Mouse (Mus musculus) cerebellum, adult 2 months (tissue): Measurements from ENCODE around the gene Nbeal2.

Source experiments
- CTCF ChIP-seq: fragments of 200-500 bp; IDR thresholded peaks from 2 replicates; pipeline ENCODE4 v1.5.1; 2011; ENCODE audit warnings: low read depth, mild to moderate bottlenecking, control low read depth, low read length, moderate library complexity, borderline replicate concordance; ENCODE audit not compliant: insufficient read depth
- POLR2A ChIP-seq: fragments of 200-500 bp; IDR thresholded peaks from 2 replicates; pipeline ENCODE4 v1.6.1; 2011; ENCODE audit warnings: low read length, control low read depth, borderline replicate concordance; ENCODE audit not compliant: insufficient read depth

DNA sequence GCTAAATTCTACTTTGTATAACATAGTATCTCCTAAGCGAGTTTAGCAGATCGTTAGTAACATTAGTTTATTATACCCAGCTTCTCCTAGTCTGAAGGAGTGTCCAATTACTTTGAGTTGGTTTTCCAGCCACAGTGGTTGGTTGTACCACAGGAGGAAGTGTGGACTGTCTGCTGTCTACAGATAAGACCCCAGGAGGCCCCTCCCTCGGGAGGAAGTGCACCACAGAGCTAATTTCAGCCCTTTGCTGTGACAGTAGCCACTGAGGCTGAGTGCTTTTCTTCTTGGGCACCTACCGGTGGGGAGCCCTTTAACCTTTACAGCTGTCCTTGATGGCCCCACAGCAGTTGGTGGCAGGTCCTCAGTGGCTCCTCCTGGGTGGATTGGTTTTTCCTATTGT is 12.0 kb upstream of the Nbeal2 start:
- no peak for TF ChIP-seq CTCF
- no peak for TF ChIP-seq POLR2A
